Mouse (Mus musculus): ENCODE results near the gene Il2. TPM values are rescaled to one million over a fixed set of nuclear protein-coding genes. Genes with fewer than 3 reads are reported as not detected.

Il2 gene
- 0.51 and 0.53 TPM in 2 replicates for polyA plus RNA-seq (2015; fragmentation: Nextera tagmentation; extraction: Ambion mirVana)

DNA sequence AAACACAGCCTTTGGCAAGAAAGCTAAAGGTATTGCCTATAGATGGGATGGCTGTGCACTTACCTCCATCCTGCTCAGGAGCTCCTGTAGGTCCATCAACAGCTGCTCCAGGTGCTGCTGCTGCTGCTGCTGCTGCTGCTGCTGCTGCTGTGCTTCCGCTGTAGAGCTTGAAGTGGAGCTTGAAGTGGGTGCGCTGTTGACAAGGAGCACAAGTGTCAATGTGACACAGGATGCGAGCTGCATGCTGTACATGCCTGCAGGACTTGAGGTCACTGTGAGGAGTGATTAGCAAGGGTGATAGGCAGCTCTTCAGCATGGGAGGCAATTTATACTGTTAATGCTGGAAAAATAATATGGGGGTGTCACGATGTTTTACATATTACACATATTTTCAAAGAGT, at the start of gene Il2:
TSS of gene Il2 (minus strand) at position 305 of the 400 bp plus-strand sequence.
- DNase-seq (ENCODE audit: low spot score): no peak
- H3K4me1 ChIP-seq (replicated peaks; ENCODE audit: control insufficient read depth, insufficient read depth): no peaks in the 10 kb centered on the region
- no peak within 1 kb of the TSS for H3K27ac ChIP-seq (replicated peaks)
- H3K9me3 ChIP-seq (ENCODE audit: control insufficient read depth, low read length): no peaks in the 10 kb centered on the region
- no peaks in the 10 kb centered on the region for H3K27me3 ChIP-seq (ENCODE audit: control insufficient read depth, insufficient read depth, low read length)
- no peak for TF ChIP-seq CTCF (IDR thresholded peaks at IDR 0.05; ENCODE audit: low read depth)
- TF ChIP-seq EP300 (optimal IDR thresholded peaks at IDR 0.05): no peak
- H3K4me3 ChIP-seq (ENCODE audit: low read depth, low read length): no peak within 1 kb of the TSS
- no peaks in the 10 kb centered on the region for H3K36me3 ChIP-seq (ENCODE audit: control insufficient read depth, insufficient read depth, low read length)
- no peak for ATAC-seq (ENCODE audit: low FRiP score, low TSS enrichment)
- WGBS: 84% methylated on average over 4 of the region's 4 CpGs
- H3K4me2 ChIP-seq (replicated peaks; ENCODE audit: low read depth): no peak within 1 kb of the TSS
- no peak within 1 kb of the TSS for H3K9ac ChIP-seq (ENCODE audit: low read length)

DNA sequence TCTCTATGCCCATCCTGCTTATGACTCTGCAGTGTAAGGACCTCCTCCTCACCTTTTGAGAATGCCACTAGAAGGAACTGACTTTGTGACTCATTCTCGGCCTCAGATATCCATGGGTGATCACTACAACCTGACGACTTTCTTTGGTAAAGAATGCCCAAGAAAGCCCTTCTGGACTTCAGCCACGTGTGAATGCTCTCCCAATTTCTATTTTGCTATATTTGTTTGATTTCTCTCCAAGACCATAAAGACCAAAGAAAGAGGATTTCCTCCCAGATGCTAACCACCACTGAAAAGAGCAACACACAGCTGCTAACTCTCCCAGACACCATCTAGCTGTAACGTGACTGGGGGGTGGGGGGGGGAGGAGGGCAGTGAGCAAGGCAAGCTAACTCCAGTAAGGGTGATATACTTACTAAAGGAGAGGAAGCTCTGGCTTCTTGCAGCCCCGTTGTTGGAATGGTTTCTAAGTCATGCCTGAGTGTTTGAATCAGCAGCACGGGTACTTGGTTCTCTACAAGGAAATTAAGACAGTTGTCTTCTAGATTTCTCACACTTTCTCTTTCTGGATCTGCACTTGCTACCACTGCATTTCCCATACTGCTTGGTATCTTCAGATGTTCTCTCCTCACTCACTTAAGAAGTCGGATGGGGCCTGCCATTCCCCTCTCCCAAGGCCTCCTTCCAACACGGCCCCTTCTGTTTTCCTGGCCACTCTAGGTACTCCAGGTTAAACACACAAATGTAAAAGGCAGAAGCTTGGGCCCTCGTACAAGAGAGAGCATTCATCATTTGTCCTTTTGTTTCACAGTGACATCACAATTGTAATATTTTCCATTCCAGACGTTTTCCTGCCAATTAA, 49.2 kb upstream of the Il2 start:
- H3K27ac ChIP-seq (replicated peaks): no peak overlapping the region
- no peak for TF ChIP-seq EP300 (optimal IDR thresholded peaks at IDR 0.05)
- no peak for TF ChIP-seq CTCF (IDR thresholded peaks at IDR 0.05; ENCODE audit: low read depth)
- H3K9ac ChIP-seq (ENCODE audit: low read length): no peak overlapping the region
- no peak for DNase-seq (ENCODE audit: low spot score)
- WGBS: 46% methylated on average over 10 of the region's 10 CpGs
- no peak overlapping the region for H3K4me3 ChIP-seq (ENCODE audit: low read depth, low read length)
- no peaks in the 10 kb centered on the region for H3K9me3 ChIP-seq (ENCODE audit: control insufficient read depth, low read length)
- H3K4me2 ChIP-seq (replicated peaks; ENCODE audit: low read depth): no peak overlapping the region
- H3K4me1 ChIP-seq (replicated peaks; ENCODE audit: control insufficient read depth, insufficient read depth): no peaks in the 10 kb centered on the region
- no peak for ATAC-seq (ENCODE audit: low FRiP score, low TSS enrichment)
- H3K27me3 ChIP-seq (ENCODE audit: control insufficient read depth, insufficient read depth, low read length): no peaks in the 10 kb centered on the region
- no peaks in the 10 kb centered on the region for H3K36me3 ChIP-seq (ENCODE audit: control insufficient read depth, insufficient read depth, low read length)

DNA sequence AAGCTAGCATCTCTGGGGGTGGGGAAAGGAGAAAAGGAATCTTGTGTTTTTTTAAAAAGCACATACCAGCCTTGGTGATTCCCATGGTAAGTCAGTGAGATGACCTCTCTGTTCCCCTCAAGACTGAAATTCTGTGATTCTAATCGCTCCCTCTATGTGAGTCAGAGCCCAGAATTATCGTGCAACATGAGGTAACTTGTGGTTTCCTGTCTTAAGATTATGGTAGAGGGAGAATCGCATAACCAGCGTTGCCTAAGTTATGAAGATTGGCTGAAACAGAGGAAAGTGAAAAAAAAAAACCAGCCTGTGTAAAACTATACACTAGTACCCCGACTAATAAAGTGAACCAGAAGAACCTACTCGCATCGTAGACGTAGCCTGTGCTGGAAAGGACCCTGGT, 47.5 kb upstream of the Il2 start:
- WGBS: 85% methylated on average over 8 of the region's 8 CpGs
- Histone ChIP-seq H3K9ac (ENCODE audit: low read length) (no peak overlapping the region), H3K4me2 (replicated peaks; ENCODE audit: low read depth) (no peak overlapping the region), H3K4me1 (replicated peaks; ENCODE audit: control insufficient read depth, insufficient read depth) (no peaks in the 10 kb centered on the region), H3K9me3 (ENCODE audit: control insufficient read depth, low read length) (no peaks in the 10 kb centered on the region), H3K27me3 (ENCODE audit: control insufficient read depth, insufficient read depth, low read length) (no peaks in the 10 kb centered on the region), H3K36me3 (ENCODE audit: control insufficient read depth, insufficient read depth, low read length) (no peaks in the 10 kb centered on the region), H3K27ac (replicated peaks) (no peak overlapping the region), H3K4me3 (ENCODE audit: low read depth, low read length) (no peak overlapping the region)
- TF ChIP-seq CTCF (IDR thresholded peaks at IDR 0.05; ENCODE audit: low read depth) (no peak), EP300 (optimal IDR thresholded peaks at IDR 0.05) (no peak)
- DNase-seq (ENCODE audit: low spot score) (no peak), ATAC-seq (ENCODE audit: low FRiP score, low TSS enrichment) (no peak)

DNA sequence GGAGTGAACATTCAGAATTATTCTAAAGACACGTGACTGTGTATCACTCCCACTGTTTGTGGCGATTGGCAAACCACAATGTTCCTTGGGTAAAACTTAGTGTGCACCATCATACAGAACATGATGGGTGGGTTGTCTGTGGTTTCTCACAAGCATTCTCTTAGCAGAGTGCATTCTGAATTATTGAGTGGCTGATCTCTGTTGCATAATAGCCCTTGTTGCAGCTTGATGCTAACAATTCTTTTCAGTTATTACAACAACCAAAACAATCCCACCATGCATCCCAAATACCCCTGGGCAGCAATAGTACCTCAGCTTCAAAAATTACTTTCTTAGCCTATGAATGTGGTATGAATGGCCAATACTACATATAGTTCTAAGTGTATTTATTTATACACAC, 43.5 kb upstream of the Il2 start:
- H3K4me3 ChIP-seq (ENCODE audit: low read depth, low read length): no peak overlapping the region
- no peak overlapping the region for H3K9ac ChIP-seq (ENCODE audit: low read length)
- 88% methylated on average over 2 of the region's 2 CpGs for WGBS
- TF ChIP-seq EP300 (optimal IDR thresholded peaks at IDR 0.05): no peak
- no peak for TF ChIP-seq CTCF (IDR thresholded peaks at IDR 0.05; ENCODE audit: low read depth)
- H3K36me3 ChIP-seq (ENCODE audit: control insufficient read depth, insufficient read depth, low read length): no peaks in the 10 kb centered on the region
- H3K9me3 ChIP-seq (ENCODE audit: control insufficient read depth, low read length): no peaks in the 10 kb centered on the region
- H3K4me1 ChIP-seq (replicated peaks; ENCODE audit: control insufficient read depth, insufficient read depth): no peaks in the 10 kb centered on the region
- ATAC-seq (ENCODE audit: low FRiP score, low TSS enrichment) (no peak), DNase-seq (ENCODE audit: low spot score) (no peak)
- no peak overlapping the region for H3K4me2 ChIP-seq (replicated peaks; ENCODE audit: low read depth)
- no peak overlapping the region for H3K27ac ChIP-seq (replicated peaks)
- no peaks in the 10 kb centered on the region for H3K27me3 ChIP-seq (ENCODE audit: control insufficient read depth, insufficient read depth, low read length)

DNA sequence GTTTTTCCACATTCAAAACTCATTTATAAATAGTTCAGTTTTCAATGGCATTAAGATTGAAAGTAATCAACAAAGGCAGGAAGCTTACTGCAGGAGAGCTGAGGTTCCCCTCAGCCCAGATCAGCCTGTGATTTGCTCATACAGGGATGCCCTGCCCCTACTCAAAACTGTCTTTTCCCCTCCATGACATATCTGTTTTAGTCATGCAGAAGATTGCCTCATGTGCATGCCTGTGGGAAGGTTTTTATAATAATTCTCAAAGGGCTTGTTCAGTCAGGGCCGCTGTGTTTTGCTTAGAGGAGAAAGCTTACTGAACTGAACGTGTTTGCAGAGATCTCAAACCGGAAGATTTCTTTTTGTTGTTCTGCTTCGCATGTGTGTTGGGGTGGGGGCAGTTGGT, 35.3 kb upstream of the Il2 start:
- no peak for TF ChIP-seq EP300 (optimal IDR thresholded peaks at IDR 0.05)
- TF ChIP-seq CTCF (IDR thresholded peaks at IDR 0.05; ENCODE audit: low read depth): no peak
- Histone ChIP-seq H3K27me3 (ENCODE audit: control insufficient read depth, insufficient read depth, low read length) (no peaks in the 10 kb centered on the region), H3K36me3 (ENCODE audit: control insufficient read depth, insufficient read depth, low read length) (no peaks in the 10 kb centered on the region), H3K9ac (ENCODE audit: low read length) (no peak overlapping the region), H3K9me3 (ENCODE audit: control insufficient read depth, low read length) (no peaks in the 10 kb centered on the region), H3K4me3 (ENCODE audit: low read depth, low read length) (no peak overlapping the region), H3K4me2 (replicated peaks; ENCODE audit: low read depth) (no peak overlapping the region), H3K4me1 (replicated peaks; ENCODE audit: control insufficient read depth, insufficient read depth) (no peaks in the 10 kb centered on the region), H3K27ac (replicated peaks) (no peak overlapping the region)
- 68% methylated on average over 4 of the region's 4 CpGs for WGBS
- ATAC-seq (ENCODE audit: low FRiP score, low TSS enrichment) (no peak), DNase-seq (ENCODE audit: low spot score) (no peak)

DNA sequence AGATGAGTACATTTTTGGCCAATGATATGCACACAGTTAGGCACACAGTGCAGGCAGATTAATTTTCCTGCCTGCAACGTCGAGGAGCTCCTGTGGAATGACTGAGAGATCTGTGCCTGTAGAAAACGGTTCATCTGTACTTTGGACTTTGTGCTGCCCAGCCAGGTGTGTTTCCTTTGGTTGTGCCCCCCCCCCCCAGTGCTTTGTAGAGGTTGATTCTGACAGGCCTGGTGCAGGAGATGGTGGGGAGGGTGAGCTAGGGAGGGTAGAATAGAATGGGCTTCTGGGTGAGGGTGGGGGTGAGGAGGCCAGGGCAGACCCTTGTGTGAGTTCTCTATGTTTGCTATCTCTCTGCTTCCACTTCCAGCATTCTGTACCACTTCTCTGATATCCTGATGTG, 32.5 kb upstream of the Il2 start:
- DNase-seq (ENCODE audit: low spot score): peak; percentile 54
- ATAC-seq (ENCODE audit: low FRiP score, low TSS enrichment): no peak
- WGBS: 49% methylated on average over 3 of the region's 3 CpGs

More for the DNA sequence above, 32.5 kb upstream of the Il2 start:
- H3K9ac ChIP-seq (ENCODE audit: low read length): no peak overlapping the region
- H3K4me1 ChIP-seq (replicated peaks; ENCODE audit: control insufficient read depth, insufficient read depth): no peaks in the 10 kb centered on the region
- H3K36me3 ChIP-seq (ENCODE audit: control insufficient read depth, insufficient read depth, low read length): no peaks in the 10 kb centered on the region
- H3K27me3 ChIP-seq (ENCODE audit: control insufficient read depth, insufficient read depth, low read length): no peaks in the 10 kb centered on the region
- H3K4me3 ChIP-seq (ENCODE audit: low read depth, low read length): no peak overlapping the region
- H3K4me2 ChIP-seq (replicated peaks; ENCODE audit: low read depth): no peak overlapping the region
- H3K27ac ChIP-seq (replicated peaks): no peak overlapping the region
- TF ChIP-seq CTCF (IDR thresholded peaks at IDR 0.05; ENCODE audit: low read depth) (no peak), EP300 (optimal IDR thresholded peaks at IDR 0.05) (no peak)
- H3K9me3 ChIP-seq (ENCODE audit: control insufficient read depth, low read length): no peaks in the 10 kb centered on the region

Measured in stomach, postnatal 0 days (tissue).